Mouse (Mus musculus): ENCODE measurements around the gene Vldlr.

DNA sequence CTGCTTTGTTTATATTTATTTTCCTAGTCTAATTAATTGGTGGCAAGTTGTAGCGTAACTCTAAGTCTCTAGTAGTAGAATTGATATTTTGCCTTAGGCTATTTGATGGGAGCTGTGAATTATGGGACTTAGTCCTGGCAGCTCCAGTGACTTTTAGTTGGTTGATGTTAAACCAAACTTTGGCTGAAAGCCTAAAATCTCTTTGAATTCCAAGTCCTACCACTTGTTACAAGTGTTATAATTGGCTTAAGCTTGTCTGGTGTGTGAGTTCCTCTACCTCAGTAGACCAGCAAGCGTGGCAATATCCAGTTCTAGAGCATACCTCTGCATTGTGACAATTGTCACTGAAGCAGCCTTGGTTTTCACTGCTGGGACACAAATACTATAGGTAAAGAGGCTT lies 17.1 kb downstream of the Vldlr start:
- TF ChIP-seq POLR2A (IDR thresholded peaks at IDR 0.05; ENCODE audit: control insufficient read depth, low read depth, low read length) = no peak
- no peak for TF ChIP-seq CTCF (IDR thresholded peaks at IDR 0.05; ENCODE audit: control insufficient read depth, insufficient read depth, insufficient replicate concordance, low read depth, low read length)
